Mouse (Mus musculus): ENCODE results near the gene Yars.
"Not testable (repeated sequence)": the region's sequence is repeated elsewhere in the genome, so short reads cannot be mapped to it uniquely, and the experiment has no call there.

Gene Yars

GRCm38 (mm10) chr4:129188803-129189541, 588 bp upstream of the Yars start:
- DNase-seq (ENCODE audit: low spot score): peak; percentile 79

- no peak for DNase-seq (ENCODE audit: low spot score)
Observed at GRCm38 (mm10) chr4:129190538-129190937, 978 bp downstream of the Yars start.

- DNase-seq (ENCODE audit: low spot score): no peak
Observed at GRCm38 (mm10) chr4:129191691-129192090, 2.1 kb downstream of the Yars start.

GRCm38 (mm10) chr4:129194280-129194679, 4.7 kb downstream of the Yars start:
- no peak for DNase-seq (ENCODE audit: low spot score)

GRCm38 (mm10) chr4:129197514-129197913, 8.0 kb downstream of the Yars start:
- no peak for DNase-seq (ENCODE audit: low spot score)

- DNase-seq (ENCODE audit: low spot score): peak; percentile 59
Observed at GRCm38 (mm10) chr4:129204655-129205054, 15.1 kb downstream of the Yars start.

GRCm38 (mm10) chr4:129206792-129207191, 17.2 kb downstream of the Yars start:
- no peak for DNase-seq (ENCODE audit: low spot score)

- peak; percentile 59 for DNase-seq (ENCODE audit: low spot score)
Observed at GRCm38 (mm10) chr4:129209504-129209903, 19.9 kb downstream of the Yars start.

GRCm38 (mm10) chr4:129211461-129211860, 21.9 kb downstream of the Yars start:
- peak; percentile 52 for DNase-seq (ENCODE audit: low spot score)

GRCm38 (mm10) chr4:129212486-129212885, 22.9 kb downstream of the Yars start:
- DNase-seq (ENCODE audit: low spot score): not testable (repeated sequence)

- no peak for DNase-seq (ENCODE audit: low spot score)
Observed at GRCm38 (mm10) chr4:129218569-129219175, 29.1 kb downstream of the Yars start.

GRCm38 (mm10) chr4:129219198-129219597, 29.6 kb downstream of the Yars start:
- no peak for DNase-seq (ENCODE audit: low spot score)

- peak; percentile 53 for DNase-seq (ENCODE audit: low spot score)
Observed at GRCm38 (mm10) chr4:129220376-129221089, 31.0 kb downstream of the Yars start.

- no peak for DNase-seq (ENCODE audit: low spot score)
Observed at GRCm38 (mm10) chr4:129221097-129222010, 31.8 kb downstream of the Yars start.

- no peak for DNase-seq (ENCODE audit: low spot score)
Observed at GRCm38 (mm10) chr4:129222019-129222925, 32.7 kb downstream of the Yars start.

GRCm38 (mm10) chr4:129223421-129224281, 34.1 kb downstream of the Yars start:
- no peak for DNase-seq (ENCODE audit: low spot score)

- no peak for DNase-seq (ENCODE audit: low spot score)
Observed at GRCm38 (mm10) chr4:129225315-129225714, 35.8 kb downstream of the Yars start.

GRCm38 (mm10) chr4:129226441-129226963, 36.9 kb downstream of the Yars start:
- peak; percentile 69 for DNase-seq (ENCODE audit: low spot score)

GRCm38 (mm10) chr4:129227170-129227984, 37.8 kb downstream of the Yars start:
- peak; percentile 72 for DNase-seq (ENCODE audit: low spot score)

All from MN1 (cell line).